Mouse (Mus musculus) neural tube, embryonic 13.5 days (tissue): ENCODE measurements around the gene Kctd13. TPM values are rescaled to one million over a fixed set of nuclear protein-coding genes. Genes with fewer than 3 reads are reported as not detected.
A peak's percentile ranks its signal among the peaks of the same experiment; 100 is the strongest.
"Not testable (repeated sequence)": the region's sequence is repeated elsewhere in the genome, so short reads cannot be mapped to it uniquely, and the experiment has no call there.

Experiments used
- ATAC-seq: fragments of 200-750 bp; cut with Nextera tagmentation; 2 replicates; pipeline ENCODE4 v1.8.0; 2017; ENCODE audit warnings: low read depth, mild to moderate bottlenecking, moderate TSS enrichment, moderate library complexity
- H3K27ac ChIP-seq: fragments of 300-500 bp; sonication (generic); replicated peaks from 2 replicates; pipeline ENCODE4 v1.5.1; 2015; ENCODE audit warnings: moderate library complexity, mild to moderate bottlenecking, inconsistent platforms
- H3K27me3 ChIP-seq: fragments of 300-500 bp; sonication (generic); 2 replicates; pipeline ENCODE4 v1.6.1; 2015; ENCODE audit warnings: mild to moderate bottlenecking, inconsistent platforms
- H3K36me3 ChIP-seq: fragments of 300-500 bp; sonication (generic); 2 replicates; pipeline ENCODE4 v1.6.1; 2015; ENCODE audit warnings: mild to moderate bottlenecking, inconsistent platforms
- H3K4me1 ChIP-seq: fragments of 300-500 bp; sonication (generic); replicated peaks from 2 replicates; pipeline ENCODE4 v1.6.1; 2015; ENCODE audit warnings: inconsistent platforms
- H3K4me2 ChIP-seq: fragments of 300-500 bp; sonication (generic); 2 replicates; pipeline ENCODE4 v1.6.1; 2015; ENCODE audit warnings: inconsistent platforms, mild to moderate bottlenecking, moderate library complexity
- H3K4me3 ChIP-seq: fragments of 300-500 bp; sonication (generic); 2 replicates; pipeline ENCODE4 v1.5.1; 2015; ENCODE audit warnings: mild to moderate bottlenecking, inconsistent platforms
- H3K9ac ChIP-seq: fragments of 300-500 bp; sonication (generic); 2 replicates; pipeline ENCODE4 v1.6.1; 2015; ENCODE audit warnings: moderate library complexity, mild to moderate bottlenecking, inconsistent platforms
- H3K9me3 ChIP-seq: fragments of 300-500 bp; sonication (generic); 2 replicates; pipeline ENCODE4 v1.6.1; 2016; ENCODE audit warnings: inconsistent platforms
- WGBS: fragments of 180-500 bp; shearing (Covaris S2); methylation state at CpG from one replicate; pipeline ENCODE4 v1.1.7; 2015; 5-methylcytosine and 5-hydroxymethylcytosine counted together
- polyA plus RNA-seq: library from polyadenylated mRNA; unstranded; fragments of >200 nt; fragmentation: Nextera tagmentation; extraction: Ambion mirVana; gene quantifications from 2 replicates; pipeline ENCODE4 v1.2.1, GENCODE M21; 2015

Gene Kctd13
- polyA plus RNA-seq, 1 experiment from 2014 or later: 99.3 TPM

DNA sequence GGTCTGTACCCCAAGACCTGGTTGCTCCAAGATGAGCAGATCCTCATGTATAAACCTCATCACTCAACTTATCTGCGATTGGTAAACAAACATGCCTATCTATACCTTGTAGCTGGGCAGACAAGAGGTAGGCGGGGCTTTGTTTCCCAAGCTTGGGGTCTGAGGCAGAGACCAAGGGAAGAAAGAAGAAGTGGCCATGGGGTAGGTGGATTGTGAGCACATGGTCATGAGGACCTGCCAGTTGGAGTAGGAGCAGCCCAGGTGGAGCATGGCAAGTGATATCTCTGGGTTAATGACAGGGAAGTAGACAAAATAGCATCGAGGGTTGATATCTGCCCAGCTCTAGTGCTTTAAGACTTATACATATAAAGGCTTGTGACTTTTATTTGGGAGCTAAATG lies 13.8 kb upstream of the Kctd13 start:
- H3K36me3 ChIP-seq: no peaks in the 10 kb centered on the region
- no peaks in the 10 kb centered on the region for H3K9me3 ChIP-seq
- H3K4me2 ChIP-seq: no peak overlapping the region
- no peak for ATAC-seq
- no peak overlapping the region for H3K9ac ChIP-seq
- H3K4me3 ChIP-seq: no peak overlapping the region
- 93% methylated on average over 3 of the region's 3 CpGs for WGBS
- no peak overlapping the region for H3K27ac ChIP-seq
- no peaks in the 10 kb centered on the region for H3K27me3 ChIP-seq
- H3K4me1 ChIP-seq: no peaks in the 10 kb centered on the region

GRCm38 (mm10) chr7:126918356-126918755 lies 10.3 kb upstream of the Kctd13 start:
- not testable (repeated sequence) for H3K4me3 ChIP-seq, H3K27ac ChIP-seq, H3K4me2 ChIP-seq, H3K9ac ChIP-seq, H3K9me3 ChIP-seq, H3K27me3 ChIP-seq, ATAC-seq, H3K36me3 ChIP-seq
- 27% methylated on average over 4 of the region's 4 CpGs for WGBS
- peaks cover 12% of the 10 kb centered on the region for H3K4me1 ChIP-seq

GRCm38 (mm10) chr7:126919973-126920372 lies 8.7 kb upstream of the Kctd13 start:
- Histone ChIP-seq H3K36me3 (no peaks in the 10 kb centered on the region), H3K4me2 (no peak overlapping the region), H3K9me3 (no peaks in the 10 kb centered on the region), H3K27me3 (no peaks in the 10 kb centered on the region), H3K4me3 (no peak overlapping the region), H3K9ac (no peak overlapping the region), H3K4me1 (peaks cover 12% of the 10 kb centered on the region), H3K27ac (no peak overlapping the region)
- WGBS: 80% methylated on average over 4 of the region's 4 CpGs
- ATAC-seq: no peak

- ATAC-seq: no peak
- Histone ChIP-seq H3K9ac (no peak overlapping the region), H3K27ac (no peak overlapping the region), H3K4me1 (peaks cover 12% of the 10 kb centered on the region), H3K27me3 (no peaks in the 10 kb centered on the region), H3K4me2 (no peak overlapping the region), H3K9me3 (no peaks in the 10 kb centered on the region), H3K36me3 (no peaks in the 10 kb centered on the region), H3K4me3 (no peak overlapping the region)
- 62% methylated on average over 2 of the region's 2 CpGs for WGBS
Observed at GRCm38 (mm10) chr7:126921563-126921962, 7.1 kb upstream of the Kctd13 start.

- Histone ChIP-seq H3K4me2 (no peak within 1 kb of the TSS), H3K36me3 (no peaks in the 10 kb centered on the region), H3K9me3 (no peaks in the 10 kb centered on the region), H3K4me1 (peaks cover 12% of the 10 kb centered on the region), H3K27ac (0 out of 2 replicates have a peak within 1 kb of the TSS, but pooled peaks have one; percentile 25), H3K9ac (no peak within 1 kb of the TSS), H3K4me3 (no peak within 1 kb of the TSS), H3K27me3 (no peaks in the 10 kb centered on the region)
- ATAC-seq: no peak
- 17% methylated on average over 5 of the region's 5 CpGs for WGBS
Observed at GRCm38 (mm10) chr7:126922624-126923060, 6.0 kb upstream of the Kctd13 start, which contains the start of gene Tmem219. Gene Tmem219 (minus strand): TSS chr7:126922917.

- 26% methylated on average over 5 of the region's 5 CpGs for WGBS
Observed at GRCm38 (mm10) chr7:126923999-126924398, 4.7 kb upstream of the Kctd13 start.

GRCm38 (mm10) chr7:126926299-126926698 lies 2.4 kb upstream of the Kctd13 start:
- H3K4me1 ChIP-seq: peaks cover 31% of the 10 kb centered on the region

More at GRCm38 (mm10) chr7:126923999-126924398, 4.7 kb upstream of the Kctd13 start:
- ATAC-seq: no peak
- 0 out of 2 replicates have a peak overlapping the region, but pooled peaks have one; percentile 25 for H3K27ac ChIP-seq
- H3K4me3 ChIP-seq: no peak overlapping the region
- no peaks in the 10 kb centered on the region for H3K27me3 ChIP-seq
- H3K4me2 ChIP-seq: no peak overlapping the region
- no peaks in the 10 kb centered on the region for H3K9me3 ChIP-seq
- no peaks in the 10 kb centered on the region for H3K36me3 ChIP-seq
- H3K4me1 ChIP-seq: peaks cover 12% of the 10 kb centered on the region
- H3K9ac ChIP-seq: no peak overlapping the region

DNA sequence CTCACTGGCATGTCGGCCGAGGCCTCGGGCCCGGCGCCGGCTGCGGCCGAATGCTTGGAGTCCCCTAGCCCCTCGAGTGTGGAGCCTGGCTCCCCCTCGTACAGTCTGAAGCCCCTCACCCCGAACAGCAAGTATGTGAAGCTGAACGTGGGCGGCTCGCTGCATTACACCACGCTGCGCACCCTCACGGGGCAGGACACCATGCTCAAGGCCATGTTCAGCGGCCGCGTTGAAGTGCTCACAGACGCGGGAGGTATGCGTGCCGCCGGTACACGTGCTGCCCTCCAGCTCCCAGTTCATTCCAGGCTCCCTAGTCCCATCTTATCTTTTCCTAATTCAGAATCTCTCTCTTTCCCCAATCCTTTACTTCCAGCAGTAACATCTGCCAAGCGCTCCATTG lies 367 bp downstream of the Kctd13 start:
- Histone ChIP-seq H3K9ac (peak overlapping the region; percentile 77), H3K27ac (peak overlapping the region; percentile 80), H3K4me3 (peak overlapping the region; percentile 80), H3K4me2 (peak overlapping the region; percentile 86), H3K27me3 (no peaks in the 10 kb centered on the region), H3K9me3 (no peaks in the 10 kb centered on the region), H3K36me3 (peaks cover 18% of the 10 kb centered on the region; the same call in 1 of the 2 replicates), H3K4me1 (peaks cover 19% of the 10 kb centered on the region)
- ATAC-seq: peak; percentile 74
- 1% methylated on average over 27 of the region's 27 CpGs for WGBS

More at GRCm38 (mm10) chr7:126926299-126926698, 2.4 kb upstream of the Kctd13 start:
- Histone ChIP-seq H3K4me3 (no peak overlapping the region), H3K9ac (no peak overlapping the region), H3K27me3 (no peaks in the 10 kb centered on the region), H3K36me3 (peaks cover 2% of the 10 kb centered on the region; the same call in 1 of the 2 replicates), H3K4me2 (no peak overlapping the region), H3K27ac (no peak overlapping the region), H3K9me3 (no peaks in the 10 kb centered on the region)
- ATAC-seq: no peak
- 66% methylated on average over 3 of the region's 3 CpGs for WGBS

- H3K9me3 ChIP-seq: no peaks in the 10 kb centered on the region
- H3K27ac ChIP-seq: no peak overlapping the region
- H3K4me2 ChIP-seq: no peak overlapping the region
- no peaks in the 10 kb centered on the region for H3K27me3 ChIP-seq
- H3K4me1 ChIP-seq: peaks cover 19% of the 10 kb centered on the region
- no peak overlapping the region for H3K4me3 ChIP-seq
- WGBS: 88% methylated on average over 2 of the region's 2 CpGs
- peaks cover 48% of the 10 kb centered on the region for H3K36me3 ChIP-seq
- ATAC-seq: no peak
- no peak overlapping the region for H3K9ac ChIP-seq
Observed at GRCm38 (mm10) chr7:126932652-126933051, 4.0 kb downstream of the Kctd13 start.

DNA sequence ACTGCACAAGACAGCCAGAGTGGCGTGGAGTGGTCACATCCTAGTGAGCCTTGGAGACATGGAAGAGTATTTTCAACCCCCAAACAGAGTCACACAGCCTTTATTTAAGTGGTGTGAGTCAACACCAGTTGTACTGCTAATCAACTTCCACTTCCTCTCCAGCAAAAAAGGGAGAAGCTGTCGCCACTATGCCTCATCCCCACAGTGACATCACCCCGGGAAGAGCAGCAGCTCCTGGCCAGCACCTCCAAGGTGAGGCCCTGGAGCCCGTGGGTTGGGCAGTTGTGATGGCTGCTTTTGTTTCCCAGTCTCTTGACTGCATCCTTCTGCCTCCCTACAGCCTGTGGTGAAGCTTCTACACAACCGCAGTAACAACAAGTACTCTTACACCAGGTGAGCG lies 12.5 kb downstream of the Kctd13 start:
- Histone ChIP-seq H3K4me1 (peaks cover 5% of the 10 kb centered on the region; the same call in 1 of the 2 replicates), H3K27ac (no peak overlapping the region), H3K9me3 (no peaks in the 10 kb centered on the region), H3K36me3 (peaks cover 66% of the 10 kb centered on the region), H3K4me3 (no peak overlapping the region), H3K4me2 (no peak overlapping the region), H3K9ac (no peak overlapping the region), H3K27me3 (no peaks in the 10 kb centered on the region)
- ATAC-seq: no peak
- WGBS: 40% methylated on average over 6 of the region's 6 CpGs

DNA sequence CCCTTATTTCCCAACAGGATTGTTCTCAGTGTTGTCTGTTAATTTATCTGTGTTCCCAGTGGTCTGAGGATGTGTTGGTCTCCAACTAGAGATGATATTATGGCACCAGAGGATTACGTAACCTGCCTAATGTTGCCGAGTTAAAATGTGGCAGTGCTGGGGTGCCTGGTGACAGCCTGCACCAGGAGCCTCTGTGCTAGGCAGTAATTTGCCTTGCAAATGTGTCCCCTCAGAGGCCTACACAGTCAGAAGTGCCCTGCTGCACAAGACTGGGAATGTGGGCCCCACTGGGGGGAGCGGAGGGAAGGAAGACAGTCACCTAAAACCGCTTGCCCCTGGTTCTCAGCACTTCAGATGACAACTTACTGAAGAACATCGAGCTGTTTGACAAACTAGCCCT lies 13.1 kb downstream of the Kctd13 start:
- H3K4me1 ChIP-seq: peaks cover 9% of the 10 kb centered on the region; the same call in 1 of the 2 replicates
- no peaks in the 10 kb centered on the region for H3K9me3 ChIP-seq
- no peak overlapping the region for H3K9ac ChIP-seq
- no peak for ATAC-seq
- no peak overlapping the region for H3K4me3 ChIP-seq
- no peak overlapping the region for H3K27ac ChIP-seq
- WGBS: 56% methylated on average over 5 of the region's 5 CpGs
- H3K27me3 ChIP-seq: no peaks in the 10 kb centered on the region
- H3K4me2 ChIP-seq: no peak overlapping the region
- peaks cover 64% of the 10 kb centered on the region for H3K36me3 ChIP-seq

GRCm38 (mm10) chr7:126946530-126946929 lies 17.9 kb downstream of the Kctd13 start:
- no peak for ATAC-seq
- 39% methylated on average over 3 of the region's 3 CpGs for WGBS
- H3K4me3 ChIP-seq: no peak overlapping the region
- no peaks in the 10 kb centered on the region for H3K9me3 ChIP-seq
- H3K27me3 ChIP-seq: peaks cover 15% of the 10 kb centered on the region; the same call in 1 of the 2 replicates
- no peak overlapping the region for H3K4me2 ChIP-seq
- H3K4me1 ChIP-seq: peaks cover 54% of the 10 kb centered on the region
- no peak overlapping the region for H3K27ac ChIP-seq
- peaks cover 50% of the 10 kb centered on the region for H3K36me3 ChIP-seq
- no peak overlapping the region for H3K9ac ChIP-seq

- no peaks in the 10 kb centered on the region for H3K9me3 ChIP-seq
- peak overlapping the region; percentile 78 for H3K9ac ChIP-seq
- peak overlapping the region; percentile 99 for H3K4me2 ChIP-seq
- H3K4me1 ChIP-seq: peaks cover 69% of the 10 kb centered on the region
- ATAC-seq: no peak
- H3K4me3 ChIP-seq: peak overlapping the region; percentile 58
- H3K36me3 ChIP-seq: peaks cover 38% of the 10 kb centered on the region
- 79% methylated on average over 10 of the region's 10 CpGs for WGBS
- H3K27ac ChIP-seq: peak overlapping the region; percentile 94
- H3K27me3 ChIP-seq: peaks cover 22% of the 10 kb centered on the region
Observed at GRCm38 (mm10) chr7:126948626-126949025, 19.9 kb downstream of the Kctd13 start.
